Mouse (Mus musculus): ENCODE measurements around the gene Ptprc. TPM values are rescaled to one million over a fixed set of nuclear protein-coding genes. Genes with fewer than 3 reads are reported as not detected.

The Ptprc gene
- polyA plus RNA-seq, 1 experiment from 2014 or later = 0.15 TPM

DNA sequence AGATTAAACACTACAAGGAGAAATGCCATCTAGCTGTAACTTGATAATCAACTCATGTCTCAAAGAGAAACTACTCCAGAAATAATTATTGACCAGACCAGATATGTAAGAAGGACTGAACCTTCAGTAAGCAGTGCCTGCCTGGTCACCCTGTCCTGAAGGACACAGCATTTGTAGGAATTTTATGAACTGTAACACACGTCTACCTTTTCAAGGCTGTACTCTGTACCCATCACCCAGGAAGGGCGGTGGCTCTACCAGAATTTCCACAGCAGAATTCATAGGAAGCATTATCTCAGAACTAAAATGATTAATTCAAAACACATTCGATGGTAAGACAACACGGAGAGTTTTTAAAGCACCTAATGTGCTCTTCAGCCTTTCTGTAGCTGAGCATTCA lies 1.4 kb downstream of the Ptprc start:
- DNase-seq (ENCODE audit: low read depth, low spot score) = no peak
- POLR2A ChIA-PET = no interaction called here

DNA sequence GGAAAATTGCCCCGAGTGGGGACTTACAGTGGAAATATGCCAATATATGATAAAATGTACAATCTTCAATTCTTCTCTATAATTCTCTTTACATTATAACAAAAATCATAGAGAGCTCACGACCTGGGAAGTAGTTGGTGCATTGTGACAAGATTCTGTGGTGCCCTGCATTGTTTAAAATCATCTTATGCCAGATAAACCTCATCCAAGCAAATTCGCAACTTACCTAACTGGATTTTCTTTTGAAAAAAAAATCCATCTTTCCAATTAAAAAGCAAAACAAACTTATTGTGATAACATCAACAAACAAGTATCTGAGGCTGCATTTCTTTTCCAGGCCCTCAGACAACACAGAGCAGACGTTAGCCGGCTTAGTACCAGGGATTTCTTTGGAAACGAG lies 1.8 kb downstream of the Ptprc start:
- no peak for ATAC-seq
- CTCF ChIA-PET = no interaction called here
- POLR2A ChIA-PET = no interaction called here
- no peak for TF ChIP-seq CTCF (IDR thresholded peaks at IDR 0.05)
- in situ Hi-C loops (cut with MboI; ENCODE audit: low pct_unique_long_range_greater_than_20kb) = no loop called here
- H3K27me3 ChIP-seq = peaks cover 18% of the 10 kb centered on the region
- DNase-seq (ENCODE audit: low read depth, low spot score) = no peak

More for the DNA sequence above, 1.4 kb downstream of the Ptprc start:
- ATAC-seq = no peak
- peaks cover 18% of the 10 kb centered on the region for H3K27me3 ChIP-seq
- CTCF ChIA-PET = no interaction called here
- no peak for TF ChIP-seq CTCF (IDR thresholded peaks at IDR 0.05)
- in situ Hi-C loops (cut with MboI; ENCODE audit: low pct_unique_long_range_greater_than_20kb) = no loop called here

DNA sequence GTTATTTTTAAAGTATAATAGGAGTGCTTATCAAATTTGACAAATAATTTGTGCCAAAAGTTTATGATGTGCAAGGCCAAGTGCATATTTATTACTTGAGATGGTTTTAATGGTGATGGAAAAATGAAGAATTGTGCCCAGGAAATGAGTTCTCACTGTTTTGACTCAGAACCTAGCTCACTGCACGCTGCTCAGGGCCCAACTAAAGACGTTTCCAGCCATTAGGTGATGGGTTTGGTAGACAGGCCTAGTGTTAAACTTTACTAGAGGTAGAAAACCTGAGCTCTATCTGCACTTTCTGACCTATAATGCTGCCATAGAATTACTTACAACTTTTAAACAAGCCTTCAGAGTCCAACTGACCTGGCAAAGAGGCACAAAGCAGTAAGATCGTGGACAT lies 3.0 kb downstream of the Ptprc start:
- CTCF ChIA-PET = no interaction called here
- in situ Hi-C loops (cut with MboI; ENCODE audit: low pct_unique_long_range_greater_than_20kb) = no loop called here

DNA sequence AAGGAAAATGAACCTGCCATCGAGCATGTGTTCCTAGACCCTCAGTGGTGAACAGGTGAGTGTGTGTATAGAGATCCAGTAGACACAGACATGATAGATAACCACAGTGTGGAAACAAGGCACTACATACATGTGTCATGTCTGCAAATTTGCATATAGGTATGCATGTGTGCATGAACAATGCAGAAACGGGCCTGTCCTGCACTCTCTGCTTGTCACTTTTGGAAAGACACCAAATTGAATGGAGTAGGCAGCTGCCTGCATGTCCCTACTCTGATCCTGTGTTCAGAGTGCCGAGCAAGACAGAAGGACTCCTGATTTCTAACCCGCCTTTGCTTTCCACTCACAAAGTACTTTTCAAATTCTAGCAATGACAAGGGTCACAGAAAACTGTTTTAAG lies 3.4 kb downstream of the Ptprc start:
- in situ Hi-C loops (cut with MboI; ENCODE audit: low pct_unique_long_range_greater_than_20kb) = no loop called here
- no peak for TF ChIP-seq CTCF (IDR thresholded peaks at IDR 0.05)
- no peak for ATAC-seq
- DNase-seq (ENCODE audit: low read depth, low spot score) = no peak
- POLR2A ChIA-PET = interaction anchor here (0.6 kb wide), 1 partner anchor 14 kb away, joined by 3 read pairs; no protein-coding TSS in a partner anchor
- CTCF ChIA-PET = no interaction called here
- peaks cover 23% of the 10 kb centered on the region for H3K27me3 ChIP-seq

More for the DNA sequence above, 3.0 kb downstream of the Ptprc start:
- TF ChIP-seq CTCF (IDR thresholded peaks at IDR 0.05) = no peak
- DNase-seq (ENCODE audit: low read depth, low spot score) (no peak), ATAC-seq (no peak)
- POLR2A ChIA-PET = interaction anchor here (0.6 kb wide), 1 partner anchor 15 kb away, joined by 3 read pairs; no protein-coding TSS in a partner anchor
- peaks cover 20% of the 10 kb centered on the region for H3K27me3 ChIP-seq

DNA sequence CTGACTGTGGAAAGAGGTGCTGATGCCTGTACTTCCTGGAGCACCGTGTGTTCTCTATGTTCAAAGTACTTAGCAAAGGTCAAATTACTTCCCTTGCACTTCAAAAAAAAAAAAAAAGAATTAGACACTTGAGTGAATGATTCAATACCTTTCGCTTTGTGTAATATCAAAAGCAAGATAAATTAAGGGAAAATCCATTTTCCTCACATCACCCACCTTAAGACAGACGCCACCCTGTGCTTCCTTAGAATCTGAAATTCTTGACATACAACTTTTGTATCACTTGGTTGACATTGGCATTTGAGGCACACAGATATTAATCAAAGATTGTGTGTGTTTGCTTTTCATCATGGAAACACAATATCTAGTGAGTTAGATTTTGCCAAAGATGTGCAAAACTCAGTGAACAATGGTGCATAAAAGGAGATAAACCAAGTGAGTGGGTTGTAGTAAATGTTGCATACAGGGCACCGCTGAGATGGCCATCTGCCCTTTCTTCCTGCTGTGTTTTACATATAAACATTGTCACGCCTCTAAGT lies 9.2 kb downstream of the Ptprc start:
- peaks cover 20% of the 10 kb centered on the region for H3K27me3 ChIP-seq
- TF ChIP-seq CTCF (IDR thresholded peaks at IDR 0.05) = no peak
- ChIA-PET CTCF (no interaction called here), POLR2A (no interaction called here)
- ATAC-seq (no peak), DNase-seq (ENCODE audit: low read depth, low spot score) (no peak)
- in situ Hi-C loops (cut with MboI; ENCODE audit: low pct_unique_long_range_greater_than_20kb) = no loop called here

DNA sequence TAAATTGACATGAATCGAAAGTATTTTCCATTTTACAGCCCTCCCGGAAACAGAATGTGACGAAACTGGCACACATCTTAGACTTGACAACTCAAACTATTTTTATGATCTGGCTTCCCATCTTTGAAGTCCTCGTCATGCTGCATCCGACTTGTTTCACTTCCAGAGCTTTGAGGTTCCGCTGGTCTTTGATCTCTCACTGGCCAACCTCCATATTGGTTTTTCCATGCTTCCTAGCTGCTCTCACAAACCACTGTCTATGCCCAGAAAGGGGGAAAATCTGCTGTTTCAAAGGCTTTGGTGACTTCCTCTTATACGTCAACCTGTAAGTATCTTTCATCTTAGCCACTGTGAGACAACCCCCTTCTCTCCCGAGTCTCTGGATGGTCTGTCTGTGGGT lies 12.9 kb downstream of the Ptprc start:
- ATAC-seq = no peak
- no peak for DNase-seq (ENCODE audit: low read depth, low spot score)
- H3K27me3 ChIP-seq = peaks cover 25% of the 10 kb centered on the region
- POLR2A ChIA-PET = interaction anchor here (0.7 kb wide), 1 partner anchor 29 kb away, joined by 6 read pairs; no protein-coding TSS in a partner anchor
- no peak for TF ChIP-seq CTCF (IDR thresholded peaks at IDR 0.05)
- CTCF ChIA-PET = no interaction called here
- in situ Hi-C loops (cut with MboI; ENCODE audit: low pct_unique_long_range_greater_than_20kb) = no loop called here

GRCm38 (mm10) chr1:138158921-138159320 lies 16.6 kb downstream of the Ptprc start:
- in situ Hi-C loops (cut with MboI; ENCODE audit: low pct_unique_long_range_greater_than_20kb) = no loop called here
- no peak for DNase-seq (ENCODE audit: low read depth, low spot score)
- peaks cover 24% of the 10 kb centered on the region for H3K27me3 ChIP-seq
- no peak for ATAC-seq
- TF ChIP-seq CTCF (IDR thresholded peaks at IDR 0.05) = no peak
- ChIA-PET CTCF (no interaction called here), POLR2A (no interaction called here)

DNA sequence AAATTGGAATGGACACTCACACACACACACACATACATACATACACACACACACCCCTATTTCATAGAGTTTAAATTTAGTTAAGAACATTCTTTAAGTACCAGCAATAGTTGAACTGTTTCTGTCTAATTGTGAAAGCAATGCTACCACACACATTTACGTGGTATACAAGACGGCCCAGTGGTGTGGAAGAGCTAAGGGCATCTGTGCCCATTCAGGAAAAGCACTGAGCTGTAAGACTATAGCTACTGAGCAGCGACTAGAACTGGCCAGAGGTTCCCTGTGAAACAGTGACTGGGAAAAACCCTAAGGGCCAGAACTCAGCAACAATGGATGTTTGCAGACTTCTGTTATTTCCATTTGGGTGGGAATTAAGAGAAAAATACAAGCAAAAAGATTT lies 17.3 kb downstream of the Ptprc start:
- ChIA-PET CTCF (no interaction called here), POLR2A (no interaction called here)
- ATAC-seq (no peak), DNase-seq (ENCODE audit: low read depth, low spot score) (no peak)
- peaks cover 28% of the 10 kb centered on the region for H3K27me3 ChIP-seq
- TF ChIP-seq CTCF (IDR thresholded peaks at IDR 0.05) = no peak
- in situ Hi-C loops (cut with MboI; ENCODE audit: low pct_unique_long_range_greater_than_20kb) = no loop called here

- in situ Hi-C loops (cut with MboI; ENCODE audit: low pct_unique_long_range_greater_than_20kb) = no loop called here
- no peak for TF ChIP-seq CTCF (IDR thresholded peaks at IDR 0.05)
- no peak for DNase-seq (ENCODE audit: low read depth, low spot score)
- H3K27me3 ChIP-seq = peaks cover 25% of the 10 kb centered on the region
- ChIA-PET POLR2A (interaction anchor here (0.7 kb wide), 1 partner anchor 15 kb away, joined by 3 read pairs; no protein-coding TSS in a partner anchor), CTCF (interaction anchor here (0.7 kb wide), 1 partner anchor 46 kb away, joined by 3 read pairs; no protein-coding TSS in a partner anchor)
- no peak for ATAC-seq
Observed at GRCm38 (mm10) chr1:138157709-138158108, 17.8 kb downstream of the Ptprc start.

DNA sequence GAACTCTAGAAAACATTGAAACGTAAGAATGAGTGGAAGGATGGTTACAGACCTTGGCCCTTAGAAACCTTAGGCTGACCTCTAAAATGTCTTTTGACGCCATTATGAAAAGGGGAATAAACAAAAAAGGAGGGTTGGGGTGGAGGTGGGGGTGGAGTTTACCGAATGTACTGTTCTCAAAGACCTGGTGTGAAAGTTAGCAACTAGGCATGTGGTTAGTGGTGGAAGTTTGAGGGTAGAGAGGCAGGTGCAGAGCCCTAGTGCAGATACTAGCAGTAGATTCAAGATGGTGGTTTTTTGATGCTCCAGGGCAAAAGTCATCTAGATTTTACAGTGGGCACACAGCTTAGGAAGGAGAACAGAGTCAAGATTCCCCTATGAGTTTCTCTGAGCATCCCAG lies 18.5 kb downstream of the Ptprc start:
- DNase-seq (ENCODE audit: low read depth, low spot score) = no peak
- ChIA-PET CTCF (interaction anchor here (0.7 kb wide), 1 partner anchor 47 kb away, joined by 3 read pairs; no protein-coding TSS in a partner anchor), POLR2A (no interaction called here)
- in situ Hi-C loops (cut with MboI; ENCODE audit: low pct_unique_long_range_greater_than_20kb) = no loop called here
- ATAC-seq = no peak
- no peak for TF ChIP-seq CTCF (IDR thresholded peaks at IDR 0.05)
- H3K27me3 ChIP-seq = peaks cover 24% of the 10 kb centered on the region

GRCm38 (mm10) chr1:138154185-138154785 lies 21.2 kb downstream of the Ptprc start:
- in situ Hi-C loops (cut with MboI; ENCODE audit: low pct_unique_long_range_greater_than_20kb) = no loop called here
- ChIA-PET CTCF (interaction anchor here (1.1 kb wide), 1 partner anchor 24 kb away, joined by 3 read pairs; no protein-coding TSS in a partner anchor), POLR2A (no interaction called here)
- peaks cover 17% of the 10 kb centered on the region for H3K27me3 ChIP-seq
- no peak for DNase-seq (ENCODE audit: low read depth, low spot score)
- no peak for TF ChIP-seq CTCF (IDR thresholded peaks at IDR 0.05)
- ATAC-seq = no peak
